Mouse (Mus musculus): Measurements from ENCODE around the gene Ncoa3.

Gene Ncoa3

GRCm38 (mm10) chr2:165974383-165974782, 18.1 kb upstream of the Ncoa3 start:
- peak; percentile 37 for DNase-seq

- DNase-seq, result no peak
These were observed 16.2 kb upstream of the Ncoa3 start for GRCm38 (mm10) chr2:165976186-165976585.

GRCm38 (mm10) chr2:165976874-165977273, 15.6 kb upstream of the Ncoa3 start:
- DNase-seq, result no peak

- no peak for DNase-seq
These were observed 14.3 kb upstream of the Ncoa3 start for GRCm38 (mm10) chr2:165978119-165978518.

GRCm38 (mm10) chr2:165981248-165981977, 11.0 kb upstream of the Ncoa3 start:
- no peak for DNase-seq

GRCm38 (mm10) chr2:165982512-165983389, 9.7 kb upstream of the Ncoa3 start:
- DNase-seq, result peak; percentile 78

GRCm38 (mm10) chr2:165984318-165984717, 8.1 kb upstream of the Ncoa3 start:
- DNase-seq, result no peak

GRCm38 (mm10) chr2:165984891-165985290, 7.5 kb upstream of the Ncoa3 start:
- no peak for DNase-seq

GRCm38 (mm10) chr2:165985581-165985980, 6.9 kb upstream of the Ncoa3 start:
- DNase-seq, result no peak

GRCm38 (mm10) chr2:165986921-165987453, 5.4 kb upstream of the Ncoa3 start:
- DNase-seq, result peak; percentile 75

GRCm38 (mm10) chr2:165993173-165993900, 901 bp downstream of the Ncoa3 start:
- DNase-seq, result no peak

- DNase-seq, result no peak
These were observed 1.9 kb downstream of the Ncoa3 start for GRCm38 (mm10) chr2:165994341-165994740.

GRCm38 (mm10) chr2:165995711-165996110, 3.3 kb downstream of the Ncoa3 start:
- no peak for DNase-seq

GRCm38 (mm10) chr2:165996130-165996529, 3.7 kb downstream of the Ncoa3 start:
- DNase-seq, result no peak

GRCm38 (mm10) chr2:165997256-165997967, 5.0 kb downstream of the Ncoa3 start:
- DNase-seq, result no peak

- no peak for DNase-seq
These were observed 6.5 kb downstream of the Ncoa3 start for GRCm38 (mm10) chr2:165998969-165999368.

- DNase-seq, result no peak
These were observed 7.4 kb downstream of the Ncoa3 start for GRCm38 (mm10) chr2:165999790-166000189.

- no peak for DNase-seq
These were observed 7.8 kb downstream of the Ncoa3 start for GRCm38 (mm10) chr2:166000242-166000641.

- DNase-seq, result no peak
These were observed 8.3 kb downstream of the Ncoa3 start for GRCm38 (mm10) chr2:166000769-166001168.

GRCm38 (mm10) chr2:166001362-166001761, 8.9 kb downstream of the Ncoa3 start:
- no peak for DNase-seq

- no peak for DNase-seq
These were observed 9.3 kb downstream of the Ncoa3 start for GRCm38 (mm10) chr2:166001768-166002167.

GRCm38 (mm10) chr2:166002429-166002828, 10.0 kb downstream of the Ncoa3 start:
- DNase-seq, result no peak
